Mouse (Mus musculus) liver, embryonic 18 days (tissue): ENCODE data around the gene Aldh1a2. TPM values are rescaled to one million over a fixed set of nuclear protein-coding genes. Genes with fewer than 3 reads are reported as not detected.

ENCODE experiments used
- polyA plus RNA-seq: library from polyadenylated mRNA; depleted of rRNA; stranded (reverse); fragments of >200 nt; gene quantifications from 2 replicates; pipeline ENCODE4 v1.2.3, GENCODE M21; 2012; rRNA removed

The Aldh1a2 gene
- polyA plus RNA-seq: 0.74 and 0.83 TPM in 2 replicates

GRCm38 (mm10) chr9:71215248-71216035 lies at the start of gene Aldh1a2:
Gene Aldh1a2 (plus strand): TSS chr9:71215789.

GRCm38 (mm10) chr9:71168511-71168910 lies 47.1 kb upstream of the Aldh1a2 start, which contains the start of gene Aqp9:
Gene Aqp9 (minus strand): TSS chr9:71168682.

Other genes with a start within 250 kb of the Aldh1a2 start
- 19.1 and 25.3 TPM in 2 replicates for gene Aqp9, start 47.1 kb upstream of the Aldh1a2 start, polyA plus RNA-seq